Mouse (Mus musculus): ENCODE data around the gene Acot4.
"Not testable (repeated sequence)": the region's sequence is repeated elsewhere in the genome, so short reads cannot be mapped to it uniquely, and the experiment has no call there.

Gene Acot4

GRCm38 (mm10) chr12:84030659-84031332, 7.4 kb upstream of the Acot4 start:
- in situ Hi-C loops (cut with MboI, MseI): no loop called here

GRCm38 (mm10) chr12:84032854-84033253, 5.3 kb upstream of the Acot4 start:
- in situ Hi-C loops (cut with MboI, MseI): no loop called here

- in situ Hi-C loops (cut with MboI, MseI): not testable (repeated sequence)
Measured at GRCm38 (mm10) chr12:84033302-84033701, 4.9 kb upstream of the Acot4 start.

- in situ Hi-C loops (cut with MboI, MseI): no loop called here
Measured at GRCm38 (mm10) chr12:84034108-84034507, 4.1 kb upstream of the Acot4 start.

GRCm38 (mm10) chr12:84038691-84039111, 522 bp downstream of the Acot4 start, which contains the start of gene Gm49366:
Gene Gm49366 (plus strand): TSS chr12:84038935.
- in situ Hi-C loops (cut with MboI, MseI): not testable (repeated sequence)

GRCm38 (mm10) chr12:84042248-84042647, 4.1 kb downstream of the Acot4 start:
- in situ Hi-C loops (cut with MboI, MseI): no loop called here

- in situ Hi-C loops (cut with MboI, MseI): no loop called here
Measured at GRCm38 (mm10) chr12:84044045-84044444, 5.9 kb downstream of the Acot4 start.

GRCm38 (mm10) chr12:84046906-84047305, 8.7 kb downstream of the Acot4 start:
- in situ Hi-C loops (cut with MboI, MseI): no loop called here

- in situ Hi-C loops (cut with MboI, MseI): not testable (repeated sequence)
Measured at GRCm38 (mm10) chr12:84050744-84051143, 12.6 kb downstream of the Acot4 start.

- in situ Hi-C loops (cut with MboI, MseI): no loop called here
Measured at GRCm38 (mm10) chr12:84051937-84052474, 13.8 kb downstream of the Acot4 start, which contains the start of gene Acot3. Gene Acot3 (plus strand): TSS chr12:84052144.

GRCm38 (mm10) chr12:84052609-84053008, 14.4 kb downstream of the Acot4 start:
- in situ Hi-C loops (cut with MboI, MseI): no loop called here

- in situ Hi-C loops (cut with MboI, MseI): no loop called here
Measured at GRCm38 (mm10) chr12:84053173-84053572, 15.0 kb downstream of the Acot4 start.

GRCm38 (mm10) chr12:84053679-84054391, 15.7 kb downstream of the Acot4 start:
- in situ Hi-C loops (cut with MboI, MseI): no loop called here

- in situ Hi-C loops (cut with MboI, MseI): loop anchor here (10.0 kb wide), 1 partner anchor 1464 kb away; no protein-coding TSS in a partner anchor
Measured at GRCm38 (mm10) chr12:84060946-84061345, 22.8 kb downstream of the Acot4 start.

GRCm38 (mm10) chr12:84062336-84062735, 24.2 kb downstream of the Acot4 start:
- in situ Hi-C loops (cut with MboI, MseI): loop anchor here (10.0 kb wide), 1 partner anchor 1462 kb away; no protein-coding TSS in a partner anchor

GRCm38 (mm10) chr12:84063228-84063627, 25.0 kb downstream of the Acot4 start:
- in situ Hi-C loops (cut with MboI, MseI): loop anchor here (10.0 kb wide), 1 partner anchor 1462 kb away; no protein-coding TSS in a partner anchor

- in situ Hi-C loops (cut with MboI, MseI): loop anchor here (10.0 kb wide), 1 partner anchor 1461 kb away; no protein-coding TSS in a partner anchor
Measured at GRCm38 (mm10) chr12:84063833-84064232, 25.7 kb downstream of the Acot4 start.

- in situ Hi-C loops (cut with MboI, MseI): loop anchor here (10.0 kb wide), 1 partner anchor 1460 kb away; no protein-coding TSS in a partner anchor
Measured at GRCm38 (mm10) chr12:84064621-84065020, 26.4 kb downstream of the Acot4 start.

- in situ Hi-C loops (cut with MboI, MseI): loop anchor here (10.0 kb wide), 1 partner anchor 1457 kb away; no protein-coding TSS in a partner anchor
Measured at GRCm38 (mm10) chr12:84067752-84068151, 29.6 kb downstream of the Acot4 start.

GRCm38 (mm10) chr12:84068296-84068695, 30.1 kb downstream of the Acot4 start:
- in situ Hi-C loops (cut with MboI, MseI): loop anchor here (10.0 kb wide), 1 partner anchor 1457 kb away; no protein-coding TSS in a partner anchor

GRCm38 (mm10) chr12:84068986-84069385, 30.8 kb downstream of the Acot4 start, which contains the start of gene Acot5:
Gene Acot5 (plus strand): TSS chr12:84069325.
- in situ Hi-C loops (cut with MboI, MseI): loop anchor here (10.0 kb wide), 1 partner anchor 1456 kb away; no protein-coding TSS in a partner anchor

GRCm38 (mm10) chr12:84069582-84069981, 31.4 kb downstream of the Acot4 start:
- in situ Hi-C loops (cut with MboI, MseI): loop anchor here (10.0 kb wide), 1 partner anchor 1455 kb away; no protein-coding TSS in a partner anchor

Measured in T-helper 1 cell (primary cell).